Mouse (Mus musculus) lung, adult 18-20 months (tissue): ENCODE measurements around the gene Zfp292.

Experiments used
- DNase-seq, 2 experiments: peaks; one replicate each; pipeline ENCODE4 v3.0.0; 2022; ENCODE audit warnings: mixed read lengths in 2 of 2

The Zfp292 gene

DNA sequence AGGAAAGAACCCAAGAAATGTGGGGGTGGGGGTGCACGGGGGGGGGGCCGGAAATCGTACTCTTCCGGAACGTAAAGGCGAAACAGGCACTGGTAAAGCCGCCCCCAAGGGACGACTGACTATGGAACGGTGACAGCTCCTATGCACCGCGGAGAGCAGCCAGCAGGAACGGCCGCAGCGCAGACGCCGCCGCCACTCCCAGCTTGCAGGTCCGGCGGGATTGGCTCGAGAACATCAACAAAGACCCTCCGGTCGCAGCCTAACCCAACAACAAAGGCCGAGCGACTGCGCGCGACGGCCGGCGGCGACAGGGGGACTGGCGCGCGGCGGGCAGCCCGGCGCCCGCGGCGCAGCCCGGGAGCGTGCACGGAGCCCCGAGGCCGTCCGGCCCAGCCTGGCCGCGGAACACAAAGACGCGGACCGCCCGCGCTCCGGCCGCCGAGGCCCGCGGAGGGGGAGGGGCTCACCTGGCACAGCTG lies 430 bp downstream of the Zfp292 start:
- peak; percentile 51 to 54 for DNase-seq

DNA sequence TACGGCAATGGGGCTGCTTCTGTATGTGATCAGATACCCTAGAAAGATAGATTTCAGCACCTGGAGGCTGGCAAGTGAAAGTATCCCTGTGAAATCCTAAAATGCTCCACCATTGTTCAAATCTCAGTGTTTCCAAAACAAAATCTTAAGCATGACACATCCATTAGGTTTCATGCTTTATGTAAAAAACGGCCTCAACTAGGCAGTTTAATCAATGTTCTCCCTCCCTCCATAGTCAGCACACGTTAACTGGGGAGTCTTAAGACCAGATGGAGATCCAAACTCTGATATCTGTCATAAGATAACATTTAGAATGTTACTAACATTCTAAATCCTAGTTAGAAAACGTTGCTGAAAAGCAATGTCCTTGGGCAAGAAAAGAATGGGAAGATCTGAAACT lies 909 bp downstream of the Zfp292 start:
- DNase-seq, result no peak

DNA sequence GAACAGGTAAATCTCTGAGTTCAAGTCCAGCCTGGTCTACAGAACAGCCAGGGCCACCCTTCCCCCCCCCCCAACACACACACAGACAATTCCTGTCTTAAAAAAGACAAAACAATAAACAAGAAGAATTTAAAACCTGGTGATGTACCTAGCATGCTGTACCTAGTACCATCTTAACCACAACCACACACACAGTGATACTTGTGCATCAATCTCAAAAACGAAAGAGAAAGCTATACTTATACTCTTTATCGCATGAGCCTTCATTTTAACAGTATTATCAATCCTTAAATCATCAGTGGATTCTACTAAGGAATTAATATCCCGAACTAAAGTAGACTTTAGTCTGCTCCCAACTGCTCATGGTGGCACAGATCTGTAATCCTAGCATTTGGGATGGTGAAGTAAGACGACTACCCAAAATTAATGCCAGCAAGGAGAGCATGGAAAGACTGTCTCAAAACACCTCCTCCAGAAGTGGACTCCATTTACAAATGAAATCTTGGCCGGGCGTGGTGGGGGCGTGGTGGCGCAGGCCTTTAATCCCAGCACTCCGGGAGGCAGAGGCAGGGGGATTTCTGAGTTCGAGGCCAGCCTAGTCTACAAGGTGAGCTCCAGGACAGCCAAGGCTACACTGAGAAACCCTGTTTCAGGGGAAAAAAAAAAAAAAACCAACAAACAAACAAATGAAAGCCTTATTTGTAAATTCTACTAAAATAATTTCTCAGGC lies 1.7 kb downstream of the Zfp292 start:
- DNase-seq, result no peak

- no peak for DNase-seq
Observed at GRCm38 (mm10) chr4:34874234-34874633, 8.5 kb downstream of the Zfp292 start.

DNA sequence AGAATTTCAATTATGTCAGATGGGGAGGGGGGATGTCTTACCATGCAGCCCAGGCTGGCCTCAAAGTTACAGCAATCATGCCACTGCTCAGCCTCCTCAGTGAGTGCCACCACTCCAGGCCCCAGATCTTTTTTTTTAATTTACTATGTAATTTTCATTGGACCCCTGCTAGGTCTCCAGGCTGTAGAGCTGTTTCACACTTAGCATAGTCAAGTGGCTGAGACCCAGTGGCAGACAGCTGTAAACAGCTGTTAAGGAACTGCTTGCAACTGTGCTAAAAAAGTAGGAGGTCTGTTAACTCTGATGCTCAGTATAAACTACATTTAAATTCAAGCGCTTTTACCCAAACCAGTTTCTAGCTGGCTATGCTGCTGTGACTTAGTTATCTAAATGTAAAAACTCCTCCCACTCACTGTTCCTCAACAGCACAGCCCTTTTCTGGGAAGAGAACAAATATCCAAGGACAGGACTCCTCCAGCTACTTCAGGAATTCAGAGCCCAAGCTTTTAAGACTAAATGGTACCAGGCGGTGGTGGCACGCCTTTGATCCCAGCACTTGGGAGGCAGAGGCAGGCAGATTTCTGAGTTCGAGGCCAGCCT lies 9.8 kb downstream of the Zfp292 start:
- DNase-seq, result no peak

DNA sequence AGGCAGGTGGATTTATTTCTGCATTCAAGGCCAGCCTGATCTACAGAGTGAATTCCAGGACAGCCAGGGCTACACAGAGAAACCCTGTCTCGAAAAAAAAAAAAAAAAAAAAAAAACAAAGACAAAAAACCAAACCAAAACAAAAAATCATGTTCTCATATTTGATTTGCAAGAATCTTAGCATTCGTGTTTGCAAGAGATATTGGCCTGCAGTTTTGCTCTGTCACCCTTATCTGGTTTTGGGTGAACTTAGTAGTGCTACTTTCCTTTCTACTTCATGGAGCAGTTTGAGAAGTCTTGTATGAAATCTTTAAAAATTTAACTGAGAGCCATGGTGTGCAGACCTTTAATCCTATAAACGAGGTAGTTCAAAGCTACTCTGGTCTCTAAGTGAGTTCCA lies 12.9 kb downstream of the Zfp292 start:
- DNase-seq, result no peak

- DNase-seq, result no peak
Observed at GRCm38 (mm10) chr4:34861438-34861837, 21.3 kb downstream of the Zfp292 start.

DNA sequence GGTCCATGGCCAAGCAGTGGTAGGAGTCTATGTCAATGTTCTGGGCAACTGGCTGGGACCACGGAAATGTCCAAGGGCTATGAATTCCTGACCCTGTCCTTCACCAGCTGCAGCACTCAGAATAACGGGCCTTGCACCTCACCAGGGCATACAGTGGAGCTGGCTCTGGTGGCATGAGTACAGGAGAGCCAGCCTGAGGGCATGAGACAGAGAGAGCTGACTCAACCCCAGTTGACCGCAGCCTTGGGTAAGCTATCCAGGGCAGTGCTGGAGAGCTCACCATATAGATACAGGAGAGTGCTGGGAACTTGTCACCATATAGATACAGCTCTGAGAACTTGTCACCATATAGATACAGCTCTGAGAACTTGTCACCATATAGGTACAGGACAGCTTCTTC lies 23.3 kb downstream of the Zfp292 start:
- DNase-seq, result no peak

GRCm38 (mm10) chr4:34858903-34859302 lies 23.9 kb downstream of the Zfp292 start:
- no peak for DNase-seq

DNA sequence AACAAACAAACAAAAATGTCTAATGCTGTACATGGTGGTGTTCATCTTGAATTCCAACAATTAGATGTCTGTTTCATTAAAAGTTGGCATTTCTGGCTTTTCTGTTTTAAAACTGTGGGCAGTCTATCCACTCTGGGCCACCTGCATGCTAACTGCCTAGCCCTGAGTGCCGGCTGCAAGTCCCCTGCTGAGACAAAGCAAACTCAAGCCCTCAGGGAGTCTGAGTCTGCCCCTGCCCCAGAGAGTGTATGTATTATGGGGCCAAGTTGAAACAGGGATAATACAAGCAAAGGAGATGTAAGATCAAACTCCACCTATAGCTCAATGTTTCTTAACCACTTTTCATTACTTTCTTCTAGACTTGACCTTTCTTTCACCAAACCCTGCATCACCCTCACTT lies 26.8 kb downstream of the Zfp292 start:
- no peak for DNase-seq

- DNase-seq, result no peak
Observed at GRCm38 (mm10) chr4:34852051-34852450, 30.7 kb downstream of the Zfp292 start.

DNA sequence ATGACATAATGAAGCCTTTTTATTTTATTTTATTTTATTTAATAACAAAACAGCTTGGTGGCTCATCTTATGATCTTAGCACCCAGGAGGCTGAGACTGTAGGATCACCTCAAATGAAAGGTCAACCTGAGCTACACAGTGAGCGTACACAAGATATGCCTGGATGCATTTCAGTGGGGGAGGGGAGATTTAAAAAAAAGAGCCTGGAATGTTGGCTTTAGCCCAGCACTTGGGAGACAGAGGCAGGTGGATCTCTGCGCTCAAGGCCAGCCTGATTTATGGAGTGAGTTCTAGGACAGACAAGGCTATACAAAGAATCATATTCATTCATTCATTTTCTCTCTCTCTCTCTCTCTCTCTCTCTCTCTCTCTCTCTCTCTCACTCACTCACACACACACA lies 32.6 kb downstream of the Zfp292 start:
- DNase-seq, result no peak

GRCm38 (mm10) chr4:34847679-34848309 lies 35.0 kb downstream of the Zfp292 start:
- DNase-seq, result peak in 1 of 2 experiments; percentile 20

DNA sequence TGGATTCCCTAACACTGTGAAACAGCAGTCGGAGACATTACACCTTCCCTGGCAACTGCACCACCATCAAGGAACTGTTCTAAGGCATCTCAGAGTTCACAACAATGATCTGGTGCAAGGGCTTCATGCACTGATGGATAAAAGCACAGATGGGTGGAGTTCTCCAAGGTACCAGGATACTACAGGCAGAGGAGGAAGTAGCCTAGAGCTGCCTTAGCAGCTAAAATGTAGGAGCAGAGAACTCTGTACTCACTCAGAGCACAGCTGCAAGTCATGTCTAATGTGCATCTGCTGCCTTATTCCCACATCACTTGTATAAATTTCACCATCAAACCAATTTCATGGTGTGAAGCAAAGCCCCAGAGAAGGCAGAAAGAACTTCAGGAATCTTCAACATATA lies 38.9 kb downstream of the Zfp292 start:
- DNase-seq, result no peak

DNA sequence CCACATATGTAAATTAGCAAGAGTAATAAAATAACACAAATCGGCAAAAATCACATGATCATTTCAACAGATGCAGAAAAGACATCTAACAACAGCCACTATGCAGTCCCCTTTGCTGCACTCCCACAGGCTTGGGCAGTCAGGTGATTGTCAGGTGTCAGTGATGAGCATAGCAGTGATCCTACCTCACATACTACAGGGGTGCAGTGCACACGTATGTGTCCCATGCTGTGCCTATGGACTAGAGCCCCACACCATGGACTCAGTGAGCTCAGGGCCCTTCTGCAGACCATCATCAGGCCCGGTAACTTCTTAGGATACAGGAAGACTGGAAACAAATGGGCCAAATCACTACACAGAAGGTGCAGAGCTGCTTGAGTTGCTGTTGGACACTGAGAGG lies 39.9 kb downstream of the Zfp292 start:
- DNase-seq, result no peak

- no peak for DNase-seq
Observed at GRCm38 (mm10) chr4:34831496-34831895, 51.3 kb downstream of the Zfp292 start.

DNA sequence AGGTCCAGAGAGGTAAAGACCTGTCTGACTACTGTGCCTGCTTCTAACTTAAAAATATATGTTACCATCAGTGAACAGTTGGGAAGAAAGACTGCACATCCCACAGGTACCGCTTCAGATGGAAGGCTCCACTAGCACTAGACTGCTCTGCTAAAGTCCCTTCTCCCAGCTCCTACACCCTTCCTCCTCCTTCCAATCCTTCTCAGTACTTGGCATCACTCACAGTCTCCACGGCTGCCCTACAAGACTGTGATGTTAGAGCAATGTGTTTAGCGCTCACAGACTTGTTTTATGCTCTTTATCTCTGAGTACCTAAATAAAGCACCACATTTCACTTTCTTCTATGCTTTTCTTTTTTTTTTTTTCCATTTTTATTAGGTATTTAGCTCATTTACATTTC lies 53.3 kb downstream of the Zfp292 start:
- DNase-seq, result no peak

DNA sequence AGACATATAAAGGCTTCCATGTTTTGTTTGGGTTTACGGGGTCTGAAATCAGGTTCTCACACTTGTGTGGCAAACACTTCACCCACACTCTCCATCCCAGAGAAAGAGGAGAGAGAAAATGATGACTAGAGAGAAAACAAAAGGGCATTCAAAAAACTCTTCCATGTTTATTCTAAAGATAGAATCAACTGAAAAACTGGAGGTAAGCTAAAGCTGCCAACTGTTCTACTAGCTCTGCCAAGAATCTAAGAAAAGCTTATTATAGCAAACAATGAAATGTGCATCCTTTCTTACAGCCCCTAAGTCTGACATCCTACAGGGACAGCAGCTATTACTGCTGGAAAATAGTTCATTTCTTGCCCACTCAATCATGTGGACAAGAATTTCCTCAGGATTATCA lies 58.9 kb downstream of the Zfp292 start:
- DNase-seq, result no peak

- DNase-seq, result no peak
Observed at GRCm38 (mm10) chr4:34819904-34820303, 62.9 kb downstream of the Zfp292 start.

DNA sequence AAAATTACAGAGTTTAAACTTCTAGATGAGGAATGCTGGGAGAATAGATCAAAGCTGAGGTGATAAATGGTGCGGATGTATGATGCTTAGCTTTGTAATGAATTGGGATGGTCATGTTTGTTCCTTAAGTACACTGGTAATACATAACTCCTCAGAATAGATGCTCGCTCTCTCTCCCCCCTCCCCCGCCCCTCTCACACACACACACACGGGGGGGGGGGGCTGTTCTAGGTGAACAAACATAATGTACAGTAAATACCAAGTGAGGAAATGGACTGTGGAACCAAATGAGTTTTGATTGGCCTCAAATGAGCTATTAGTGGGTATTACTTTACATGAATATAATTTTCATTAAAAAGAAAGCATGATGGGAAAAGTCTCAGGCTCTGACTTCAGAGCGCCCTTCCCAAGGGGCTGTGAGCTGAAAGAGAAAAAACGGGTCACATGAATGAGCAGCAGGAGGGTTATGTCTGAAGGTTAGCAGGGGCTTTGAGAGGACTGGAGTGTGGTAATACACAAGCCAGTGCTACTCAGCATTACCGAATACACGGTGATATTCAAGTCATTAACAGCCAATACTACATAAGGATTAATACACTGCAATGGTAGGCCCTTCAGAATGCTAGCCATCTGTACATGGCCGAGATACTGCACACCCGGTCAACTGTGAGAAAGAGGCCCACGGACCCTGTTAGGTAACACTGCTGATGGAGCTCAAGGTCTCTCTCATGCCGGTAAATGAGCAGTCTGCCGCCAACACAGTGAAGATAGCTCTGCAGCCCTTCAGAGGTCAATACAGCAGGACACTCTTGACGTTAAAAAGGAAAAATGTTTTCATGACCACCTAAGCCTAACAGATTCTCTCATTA lies 81.4 kb downstream of the Zfp292 start:
- DNase-seq, result no peak

DNA sequence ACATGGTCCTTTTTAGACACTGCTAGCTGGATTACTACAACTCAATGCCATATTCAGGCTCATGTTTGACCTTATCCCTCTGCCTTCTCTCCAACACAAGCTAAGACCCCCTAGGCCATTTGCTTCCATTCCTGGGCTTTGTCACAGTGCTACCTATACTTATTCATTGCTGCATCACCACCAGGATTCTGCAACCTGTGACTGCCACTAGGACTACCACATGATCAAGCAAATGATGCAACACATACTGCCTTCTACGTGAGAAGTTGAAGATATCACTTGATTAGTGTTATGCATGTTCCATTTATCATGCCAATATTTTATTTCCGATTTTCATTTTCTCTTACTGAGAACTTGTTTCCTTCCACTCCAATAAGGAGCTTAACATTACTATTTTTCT lies 84.8 kb downstream of the Zfp292 start:
- no peak for DNase-seq

GRCm38 (mm10) chr4:34797294-34797983 lies 85.3 kb downstream of the Zfp292 start:
- no peak for DNase-seq

- no peak for DNase-seq
Observed at GRCm38 (mm10) chr4:34796294-34796693, 86.5 kb downstream of the Zfp292 start.
